Mouse (Mus musculus) erythroblast, embryonic 14.5 days (primary cell): ENCODE data around the gene Palm3.

Source experiments
- GATA1 ChIP-seq: IDR thresholded peaks from 2 replicates; pipeline ENCODE4 v1.6.1; 2012; ENCODE audit warnings: low read length, inconsistent platforms, mixed read lengths
- TAL1 ChIP-seq: IDR thresholded peaks from 3 replicates; pipeline ENCODE4 v1.6.1; 2012; ENCODE audit warnings: low read length, inconsistent platforms, mixed read lengths

DNA sequence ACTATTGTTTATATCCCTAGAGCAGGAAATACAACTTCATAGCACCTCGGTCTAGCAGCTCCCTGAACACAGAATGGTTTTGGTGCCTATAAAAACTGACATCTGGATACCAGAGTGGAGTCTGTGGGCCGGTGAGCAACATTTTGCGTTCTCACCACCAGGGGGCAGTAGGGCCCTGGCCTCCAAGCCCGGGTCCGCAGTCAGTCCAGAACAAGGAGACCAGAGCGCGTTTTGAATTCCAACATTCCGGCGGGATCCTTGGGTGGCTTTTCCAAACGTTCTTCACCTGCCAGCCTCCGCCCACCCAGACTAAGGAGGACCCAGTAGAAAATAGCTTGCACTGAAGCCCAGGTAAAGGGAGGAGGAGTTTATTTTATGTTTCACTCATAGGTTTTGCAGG is 11.4 kb upstream of the Palm3 start:
- TF ChIP-seq TAL1 (no peak), GATA1 (no peak)
